Mouse (Mus musculus) cerebellum, adult 8-10 months (tissue): Measurements from ENCODE around the gene Elp5.
"Not testable (repeated sequence)": the region's sequence is repeated elsewhere in the genome, so short reads cannot be mapped to it uniquely, and the experiment has no call there.

Source experiments
- DNase-seq: peaks from one replicate; pipeline ENCODE4 v3.0.0; 2022

Gene Elp5

GRCm38 (mm10) chr11:69982225-69982624 lies at the start of gene Elp5:
Elp5 (minus strand) TSS chr11:69982517.
- DNase-seq = no peak

- no peak for DNase-seq
Measured at GRCm38 (mm10) chr11:70031321-70031670, 49.0 kb upstream of the Elp5 start.

- DNase-seq = no peak
Measured at GRCm38 (mm10) chr11:70030651-70031320, 48.5 kb upstream of the Elp5 start.

GRCm38 (mm10) chr11:70029829-70030550 lies 47.7 kb upstream of the Elp5 start:
- DNase-seq = no peak

- no peak for DNase-seq
Measured at GRCm38 (mm10) chr11:70029130-70029801, 46.9 kb upstream of the Elp5 start.

- DNase-seq = no peak
Measured at GRCm38 (mm10) chr11:70028401-70029129, 46.2 kb upstream of the Elp5 start.

- DNase-seq = no peak
Measured at GRCm38 (mm10) chr11:70027397-70027796, 45.1 kb upstream of the Elp5 start.

GRCm38 (mm10) chr11:70026689-70027088 lies 44.4 kb upstream of the Elp5 start:
- no peak for DNase-seq

- no peak for DNase-seq
Measured at GRCm38 (mm10) chr11:70024151-70024514, 41.8 kb upstream of the Elp5 start.

- DNase-seq = no peak
Measured at GRCm38 (mm10) chr11:70023481-70024150, 41.3 kb upstream of the Elp5 start.

- peak; percentile 98 for DNase-seq
Measured at GRCm38 (mm10) chr11:70021264-70022132, 39.2 kb upstream of the Elp5 start.

GRCm38 (mm10) chr11:70020731-70021263 lies 38.5 kb upstream of the Elp5 start:
- peak; percentile 81 for DNase-seq

- no peak for DNase-seq
Measured at GRCm38 (mm10) chr11:70020022-70020631, 37.8 kb upstream of the Elp5 start.

- DNase-seq = no peak
Measured at GRCm38 (mm10) chr11:70019495-70020021, 37.2 kb upstream of the Elp5 start.

- peak; percentile 73 for DNase-seq
Measured at GRCm38 (mm10) chr11:70018131-70018990, 36.0 kb upstream of the Elp5 start.

GRCm38 (mm10) chr11:70017199-70017767 lies 35.0 kb upstream of the Elp5 start:
- no peak for DNase-seq

- no peak for DNase-seq
Measured at GRCm38 (mm10) chr11:70016669-70017068, 34.4 kb upstream of the Elp5 start, which contains the start of gene Dlg4. Dlg4 (plus strand) TSS chr11:70016942.

GRCm38 (mm10) chr11:70016177-70016576 lies 33.9 kb upstream of the Elp5 start:
- DNase-seq = not testable (repeated sequence)

- no peak for DNase-seq
Measured at GRCm38 (mm10) chr11:70015677-70016076, 33.4 kb upstream of the Elp5 start.
